Mouse (Mus musculus) liver, embryonic 11.5 days (tissue): ENCODE measurements around the gene Polk. TPM values are rescaled to one million over a fixed set of nuclear protein-coding genes. Genes with fewer than 3 reads are reported as not detected.

Source experiments
- ATAC-seq: fragments of 200-750 bp; cut with Nextera tagmentation; replicated peaks from 2 replicates; pipeline ENCODE4 v1.8.0; 2017; ENCODE audit warnings: moderate number of reproducible peaks, mild to moderate bottlenecking, moderate TSS enrichment, moderate library complexity; ENCODE audit not compliant: low FRiP score
- DNase-seq: peaks from one replicate; pipeline ENCODE4 v3.0.0-alpha.2; 2017; ENCODE audit warnings: low spot score
- H3K27ac ChIP-seq: fragments of 300-500 bp; sonication (generic); 2 replicates; pipeline ENCODE4 v1.5.1; 2014; ENCODE audit warnings: mild to moderate bottlenecking, low read depth, low read length, control low read depth
- H3K27me3 ChIP-seq: fragments of 300-500 bp; sonication (generic); replicated peaks from 2 replicates; pipeline ENCODE4 v1.6.1; 2014; ENCODE audit warnings: low read length, mixed read lengths; ENCODE audit not compliant: control insufficient read depth, insufficient read depth
- H3K36me3 ChIP-seq: fragments of 300-500 bp; sonication (generic); 2 replicates; pipeline ENCODE4 v1.6.1; 2014; ENCODE audit warnings: mild to moderate bottlenecking, low read length, moderate library complexity, mixed read lengths; ENCODE audit not compliant: control insufficient read depth, insufficient read depth
- H3K4me1 ChIP-seq: fragments of 300-500 bp; sonication (generic); replicated peaks from 2 replicates; pipeline ENCODE4 v1.6.1; 2014; ENCODE audit warnings: low read length, mixed read lengths; ENCODE audit not compliant: control insufficient read depth, insufficient read depth
- H3K4me2 ChIP-seq: fragments of 300-500 bp; sonication (generic); 2 replicates; pipeline ENCODE4 v1.6.1; 2014; ENCODE audit warnings: mild to moderate bottlenecking, control low read depth, moderate library complexity
- H3K4me3 ChIP-seq: fragments of 300-500 bp; sonication (generic); 2 replicates; pipeline ENCODE4 v1.5.1; 2014; ENCODE audit warnings: low read depth, low read length, control low read depth
- H3K9ac ChIP-seq: fragments of 300-500 bp; sonication (generic); 2 replicates; pipeline ENCODE4 v1.6.1; 2014; ENCODE audit warnings: low read depth, low read length, control low read depth
- H3K9me3 ChIP-seq: fragments of 300-500 bp; sonication (generic); 2 replicates; pipeline ENCODE4 v1.6.1; 2016; ENCODE audit warnings: low read length, inconsistent platforms, mixed read lengths; ENCODE audit not compliant: control insufficient read depth
- WGBS: fragments of 180-500 bp; shearing (Covaris S2); extraction: QIAGEN DNeasy Blood & Tissue Kit; methylation state at CpG from one replicate; pipeline ENCODE4 v1.1.7; 2014; 5-methylcytosine and 5-hydroxymethylcytosine counted together
- polyA plus RNA-seq: library from polyadenylated mRNA; unstranded; fragments of >200 nt; fragmentation: Nextera tagmentation; extraction: Ambion mirVana; gene quantifications from 2 replicates; pipeline ENCODE4 v1.2.1, GENCODE M21; 2014

The Polk gene
- polyA plus RNA-seq, 1 experiment from 2014 or later = 8.2 TPM

GRCm38 (mm10) chr13:96570313-96571015 lies 28.1 kb upstream of the Polk start:
- Histone ChIP-seq H3K27me3 (no peaks in the 10 kb centered on the region), H3K9ac (peak overlapping the region; percentile 12; the same call in 1 of the 2 replicates), H3K27ac (peak overlapping the region; percentile 36; the same call in 1 of the 2 replicates), H3K9me3 (no peaks in the 10 kb centered on the region), H3K36me3 (no peaks in the 10 kb centered on the region; the same call in 1 of the 2 replicates), H3K4me3 (no peak overlapping the region), H3K4me2 (peak overlapping the region; percentile 22; the same call in 1 of the 2 replicates), H3K4me1 (no peaks in the 10 kb centered on the region)
- 71% methylated on average over 10 of the region's 10 CpGs for WGBS
- DNase-seq (no peak), ATAC-seq (peak; percentile 66)

GRCm38 (mm10) chr13:96567977-96568376 lies 25.6 kb upstream of the Polk start:
- Histone ChIP-seq H3K36me3 (no peaks in the 10 kb centered on the region; the same call in 1 of the 2 replicates), H3K4me2 (no peak overlapping the region), H3K4me3 (no peak overlapping the region), H3K9me3 (no peaks in the 10 kb centered on the region), H3K27me3 (no peaks in the 10 kb centered on the region), H3K9ac (no peak overlapping the region), H3K27ac (no peak overlapping the region), H3K4me1 (no peaks in the 10 kb centered on the region)
- ATAC-seq = no peak
- 73% methylated on average over 6 of the region's 6 CpGs for WGBS
- no peak for DNase-seq

GRCm38 (mm10) chr13:96555099-96555498 lies 12.7 kb upstream of the Polk start:
- Histone ChIP-seq H3K27ac (no peak overlapping the region), H3K36me3 (peaks cover 3% of the 10 kb centered on the region; the same call in 1 of the 2 replicates), H3K4me3 (no peak overlapping the region), H3K4me2 (no peak overlapping the region), H3K9me3 (no peaks in the 10 kb centered on the region), H3K4me1 (no peaks in the 10 kb centered on the region), H3K27me3 (no peaks in the 10 kb centered on the region), H3K9ac (no peak overlapping the region)
- ATAC-seq (no peak), DNase-seq (no peak)
- 97% methylated on average over 3 of the region's 3 CpGs for WGBS

- WGBS = 59% methylated on average over 4 of the region's 4 CpGs
Measured at GRCm38 (mm10) chr13:96547941-96548340, 5.6 kb upstream of the Polk start.

GRCm38 (mm10) chr13:96547250-96547649 lies 4.9 kb upstream of the Polk start:
- H3K4me2 ChIP-seq = no peak overlapping the region
- H3K4me1 ChIP-seq = peaks cover 6% of the 10 kb centered on the region; the same call in 1 of the 2 replicates
- H3K4me3 ChIP-seq = no peak overlapping the region
- H3K27me3 ChIP-seq = no peaks in the 10 kb centered on the region
- no peaks in the 10 kb centered on the region for H3K9me3 ChIP-seq
- no peak for DNase-seq
- no peak overlapping the region for H3K27ac ChIP-seq
- H3K9ac ChIP-seq = no peak overlapping the region
- 50% methylated on average over 1 of the region's 1 CpGs for WGBS
- no peak for ATAC-seq
- H3K36me3 ChIP-seq = no peaks in the 10 kb centered on the region; the same call in 1 of the 2 replicates

More at GRCm38 (mm10) chr13:96547941-96548340, 5.6 kb upstream of the Polk start:
- no peak overlapping the region for H3K4me3 ChIP-seq
- no peak overlapping the region for H3K9ac ChIP-seq
- H3K9me3 ChIP-seq = no peaks in the 10 kb centered on the region
- ATAC-seq = no peak
- H3K27ac ChIP-seq = no peak overlapping the region
- no peaks in the 10 kb centered on the region; the same call in 1 of the 2 replicates for H3K36me3 ChIP-seq
- H3K4me2 ChIP-seq = no peak overlapping the region
- H3K4me1 ChIP-seq = peaks cover 6% of the 10 kb centered on the region; the same call in 1 of the 2 replicates
- no peaks in the 10 kb centered on the region for H3K27me3 ChIP-seq
- DNase-seq = no peak

GRCm38 (mm10) chr13:96544506-96544905 lies 2.1 kb upstream of the Polk start:
- Histone ChIP-seq H3K4me1 (peaks cover 6% of the 10 kb centered on the region; the same call in 1 of the 2 replicates), H3K4me3 (no peak overlapping the region), H3K27ac (no peak overlapping the region), H3K9me3 (no peaks in the 10 kb centered on the region), H3K9ac (no peak overlapping the region), H3K4me2 (no peak overlapping the region), H3K36me3 (no peaks in the 10 kb centered on the region; the same call in 1 of the 2 replicates), H3K27me3 (no peaks in the 10 kb centered on the region)
- DNase-seq (no peak), ATAC-seq (no peak)
- 68% methylated on average over 2 of the region's 2 CpGs for WGBS

GRCm38 (mm10) chr13:96542901-96543891 lies 817 bp upstream of the Polk start:
- H3K27me3 ChIP-seq = no peaks in the 10 kb centered on the region
- H3K9ac ChIP-seq = peak overlapping the region; percentile 97
- peak overlapping the region; percentile 67 for H3K4me2 ChIP-seq
- peak overlapping the region; percentile 86 for H3K27ac ChIP-seq
- peak; percentile 74 for DNase-seq
- peaks cover 6% of the 10 kb centered on the region; the same call in 1 of the 2 replicates for H3K4me1 ChIP-seq
- ATAC-seq = peak; percentile 64
- H3K4me3 ChIP-seq = peak overlapping the region; percentile 95
- H3K9me3 ChIP-seq = no peaks in the 10 kb centered on the region
- WGBS = under 1% methylated on average over 71 of the region's 73 CpGs
- no peaks in the 10 kb centered on the region for H3K36me3 ChIP-seq

- DNase-seq (no peak), ATAC-seq (no peak)
- peak overlapping the region; percentile 95 for H3K4me3 ChIP-seq
- peak overlapping the region; percentile 67 for H3K4me2 ChIP-seq
- H3K27ac ChIP-seq = no peak overlapping the region
- WGBS = 29% methylated on average over 2 of the region's 2 CpGs
- no peaks in the 10 kb centered on the region for H3K27me3 ChIP-seq
- H3K36me3 ChIP-seq = no peaks in the 10 kb centered on the region
- peaks cover 7% of the 10 kb centered on the region; the same call in 1 of the 2 replicates for H3K4me1 ChIP-seq
- H3K9me3 ChIP-seq = no peaks in the 10 kb centered on the region
- no peak overlapping the region for H3K9ac ChIP-seq
Measured at GRCm38 (mm10) chr13:96541381-96541780, 998 bp downstream of the Polk start.
